Mouse (Mus musculus): ENCODE data around the gene Foxo1. TPM values are rescaled to one million over a fixed set of nuclear protein-coding genes. Genes with fewer than 3 reads are reported as not detected.
A peak's percentile ranks its signal among the peaks of the same experiment; 100 is the strongest.

Foxo1 gene
- polyA plus RNA-seq, 1 experiment from 2014 or later: 3.7 TPM

- Histone ChIP-seq H3K27me3 (replicated peaks; ENCODE audit: low read depth, poor library complexity, severe bottlenecking) (peaks cover 21% of the 10 kb centered on the region), H3K27ac (replicated peaks) (no peak overlapping the region), H3K9me3 (peaks cover 4% of the 10 kb centered on the region; the same call in 1 of the 2 replicates), H3K4me3 (no peak overlapping the region), H3K36me3 (replicated peaks) (no peaks in the 10 kb centered on the region), H3K4me1 (peaks cover 13% of the 10 kb centered on the region)
- DNase-seq (ENCODE audit: low spot score): no peak
- 69% methylated on average over 10 of the region's 10 CpGs for WGBS
Measured at GRCm38 (mm10) chr3:52393171-52393570, 125.0 kb downstream of the Foxo1 start.

GRCm38 (mm10) chr3:52396121-52396731, 128.1 kb downstream of the Foxo1 start:
- DNase-seq (ENCODE audit: low spot score): no peak

GRCm38 (mm10) chr3:52396951-52397615, 128.9 kb downstream of the Foxo1 start:
- peaks cover 45% of the 10 kb centered on the region for H3K27me3 ChIP-seq (replicated peaks; ENCODE audit: low read depth, poor library complexity, severe bottlenecking)
- no peaks in the 10 kb centered on the region for H3K36me3 ChIP-seq (replicated peaks)
- H3K4me1 ChIP-seq: peaks cover 51% of the 10 kb centered on the region
- no peaks in the 10 kb centered on the region for H3K9me3 ChIP-seq
- DNase-seq (ENCODE audit: low spot score): no peak
- no peak overlapping the region; the same call in 1 of the 2 replicates for H3K27ac ChIP-seq (replicated peaks)
- no peak overlapping the region for H3K4me3 ChIP-seq
- 75% methylated on average over 10 of the region's 10 CpGs for WGBS

More at GRCm38 (mm10) chr3:52396121-52396731, 128.1 kb downstream of the Foxo1 start:
- Histone ChIP-seq H3K4me1 (peaks cover 44% of the 10 kb centered on the region), H3K36me3 (replicated peaks) (no peaks in the 10 kb centered on the region), H3K27me3 (replicated peaks; ENCODE audit: low read depth, poor library complexity, severe bottlenecking) (peaks cover 39% of the 10 kb centered on the region), H3K27ac (replicated peaks) (no peak overlapping the region), H3K9me3 (no peaks in the 10 kb centered on the region), H3K4me3 (no peak overlapping the region)
- WGBS: 86% methylated on average over 13 of the region's 13 CpGs

GRCm38 (mm10) chr3:52397961-52398360, 129.8 kb downstream of the Foxo1 start:
- no peak overlapping the region for H3K27ac ChIP-seq (replicated peaks)

GRCm38 (mm10) chr3:52400284-52401161, 132.4 kb downstream of the Foxo1 start:
- whole genome bisulfite sequencing: 7% methylated on average over 19 of the region's 19 CpGs
- Histone ChIP-seq H3K27me3 (replicated peaks; ENCODE audit: low read depth, poor library complexity, severe bottlenecking) (peaks cover 57% of the 10 kb centered on the region), H3K4me1 (peaks cover 60% of the 10 kb centered on the region), H3K36me3 (replicated peaks) (no peaks in the 10 kb centered on the region), H3K4me3 (peak overlapping the region; percentile 50), H3K27ac (replicated peaks) (peak overlapping the region; percentile 78; the same call in 1 of the 2 replicates), H3K9me3 (no peaks in the 10 kb centered on the region)
- DNase-seq (ENCODE audit: low spot score): peak; percentile 48

More at GRCm38 (mm10) chr3:52397961-52398360, 129.8 kb downstream of the Foxo1 start:
- Histone ChIP-seq H3K4me1 (peaks cover 51% of the 10 kb centered on the region), H3K36me3 (replicated peaks) (no peaks in the 10 kb centered on the region), H3K27me3 (replicated peaks; ENCODE audit: low read depth, poor library complexity, severe bottlenecking) (peaks cover 54% of the 10 kb centered on the region), H3K4me3 (no peak overlapping the region), H3K9me3 (no peaks in the 10 kb centered on the region)
- no peak for DNase-seq (ENCODE audit: low spot score)
- 75% methylated on average over 8 of the region's 8 CpGs for WGBS

GRCm38 (mm10) chr3:52401162-52401928, 133.2 kb downstream of the Foxo1 start:
- Histone ChIP-seq H3K36me3 (replicated peaks) (no peaks in the 10 kb centered on the region), H3K4me1 (peaks cover 60% of the 10 kb centered on the region), H3K9me3 (no peaks in the 10 kb centered on the region), H3K27me3 (replicated peaks; ENCODE audit: low read depth, poor library complexity, severe bottlenecking) (peaks cover 53% of the 10 kb centered on the region), H3K27ac (replicated peaks) (peak overlapping the region; percentile 78), H3K4me3 (peak overlapping the region; percentile 50)
- DNase-seq (ENCODE audit: low spot score): peak; percentile 55
- WGBS: 2% methylated on average over 26 of the region's 26 CpGs

Other genes starting within 250 kb of the Foxo1 start
- gene Maml3, start 163.3 kb upstream of the Foxo1 start, polyA plus RNA-seq (2016; fragmentation: Nextera tagmentation; extraction: Ambion mirVana): 5.5 and 6.0 TPM in 2 replicates